Mouse (Mus musculus) gonadal fat pad, adult 2 months (tissue): ENCODE data around the gene Dyrk1a. TPM values are rescaled to one million over a fixed set of nuclear protein-coding genes. Genes with fewer than 3 reads are reported as not detected.

Source experiments
- DNase-seq: peaks from one replicate; pipeline ENCODE4 v3.0.0-alpha.2; 2012; ENCODE audit warnings: low read depth
- polyA plus RNA-seq: library from polyadenylated mRNA; depleted of rRNA; stranded (reverse); fragments of >200 nt; gene quantifications from 2 replicates; pipeline ENCODE4 v1.2.3, GENCODE M21; 2012

The Dyrk1a gene
- polyA plus RNA-seq, 1 experiment = 29.1 TPM

DNA sequence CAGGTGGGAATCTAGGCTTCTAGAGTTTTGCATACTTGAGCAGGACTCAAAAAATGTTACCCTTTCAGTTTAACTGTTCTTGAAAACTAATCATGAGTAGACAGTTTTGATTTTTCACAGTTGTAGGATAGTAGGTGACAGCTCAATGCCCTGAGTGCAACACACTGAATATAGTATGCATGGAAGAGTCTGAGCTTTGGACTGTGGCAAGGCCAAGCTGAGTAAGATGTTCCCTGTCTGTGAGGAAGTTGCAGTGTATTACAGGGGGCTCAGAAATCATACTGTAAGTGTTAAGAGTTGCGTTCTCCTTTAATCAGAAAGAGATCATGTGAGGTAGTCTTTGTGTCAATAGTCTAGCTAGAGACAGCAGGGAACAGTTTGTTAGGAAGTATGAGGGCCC, 20.4 kb downstream of the Dyrk1a start:
- DNase-seq = no peak

DNA sequence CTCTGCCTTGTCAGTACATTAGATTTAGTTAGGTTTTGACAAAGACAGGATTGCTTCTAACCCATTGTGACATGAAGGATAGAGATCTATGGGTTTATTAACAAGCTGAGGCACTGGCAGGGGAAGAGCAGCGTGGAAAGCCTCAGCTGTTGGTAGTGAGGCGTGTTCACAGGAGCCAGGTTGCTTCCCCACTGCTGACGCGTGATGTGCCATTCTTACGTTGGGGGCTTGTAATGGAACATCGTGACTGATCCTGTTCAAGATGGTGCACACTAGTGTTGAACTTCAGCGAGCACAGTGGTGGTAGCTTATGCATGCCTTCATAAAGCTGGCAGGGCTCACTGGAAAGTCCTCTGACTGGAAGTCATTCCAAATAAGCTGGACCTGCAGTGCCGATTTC, 21.2 kb downstream of the Dyrk1a start:
- no peak for DNase-seq

DNA sequence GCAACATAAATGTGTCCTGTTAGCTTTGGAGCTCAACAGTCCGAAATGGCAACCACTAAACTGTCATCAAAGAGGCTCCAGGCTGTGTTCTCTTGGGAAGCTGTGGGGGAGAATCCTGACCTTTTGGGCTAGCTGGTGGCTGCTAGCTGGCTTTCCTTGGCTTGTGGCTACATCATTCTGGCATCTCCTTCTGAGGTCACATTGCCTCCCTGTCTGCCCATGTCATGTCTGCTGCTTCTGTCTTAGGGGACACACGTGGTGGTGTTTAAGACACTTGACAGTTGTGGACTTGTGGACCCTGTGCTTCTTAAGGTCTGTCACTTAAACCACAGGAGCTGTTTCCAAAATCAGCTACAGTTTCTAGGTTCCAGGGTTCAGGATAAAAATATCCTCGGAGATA, 21.7 kb downstream of the Dyrk1a start:
- DNase-seq = no peak

DNA sequence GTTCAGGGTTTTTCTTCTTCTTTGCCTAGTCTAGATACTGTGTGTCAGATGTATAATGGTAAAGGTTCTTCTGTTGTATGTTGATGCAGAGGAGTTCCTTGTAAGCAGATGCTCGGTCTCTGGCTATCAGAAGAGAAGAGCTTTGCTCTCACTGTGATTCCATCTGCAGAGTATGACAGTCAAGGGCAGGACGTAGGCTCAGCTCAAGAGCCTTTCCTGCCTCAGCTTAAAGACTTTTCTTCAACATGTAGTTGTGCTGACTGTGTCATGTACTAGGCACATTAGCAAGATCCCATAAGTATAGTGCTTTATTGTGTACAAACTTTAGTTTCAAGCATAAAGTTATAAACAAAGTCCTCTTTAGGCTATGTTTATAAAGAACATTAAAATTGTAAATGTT, 26.8 kb downstream of the Dyrk1a start:
- DNase-seq = no peak

DNA sequence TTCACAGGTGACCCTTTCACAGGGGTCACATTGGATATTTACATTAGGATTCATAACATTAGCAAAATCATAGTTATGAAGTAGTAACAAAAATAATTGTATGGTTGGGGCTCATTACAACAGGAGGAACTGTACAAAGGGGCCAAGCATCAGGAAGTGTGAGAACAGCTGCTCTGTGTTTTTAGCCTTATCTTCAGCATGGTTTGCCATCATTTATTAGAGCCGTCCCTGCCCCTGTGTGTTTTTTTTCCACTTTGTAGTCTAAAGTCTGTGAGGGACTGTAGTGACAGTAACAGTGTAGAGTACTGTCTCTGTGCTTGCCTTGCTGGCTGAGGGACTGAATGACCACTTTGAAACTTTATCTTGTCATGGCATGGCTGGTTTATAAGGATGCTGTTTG, 27.8 kb downstream of the Dyrk1a start:
- no peak for DNase-seq

DNA sequence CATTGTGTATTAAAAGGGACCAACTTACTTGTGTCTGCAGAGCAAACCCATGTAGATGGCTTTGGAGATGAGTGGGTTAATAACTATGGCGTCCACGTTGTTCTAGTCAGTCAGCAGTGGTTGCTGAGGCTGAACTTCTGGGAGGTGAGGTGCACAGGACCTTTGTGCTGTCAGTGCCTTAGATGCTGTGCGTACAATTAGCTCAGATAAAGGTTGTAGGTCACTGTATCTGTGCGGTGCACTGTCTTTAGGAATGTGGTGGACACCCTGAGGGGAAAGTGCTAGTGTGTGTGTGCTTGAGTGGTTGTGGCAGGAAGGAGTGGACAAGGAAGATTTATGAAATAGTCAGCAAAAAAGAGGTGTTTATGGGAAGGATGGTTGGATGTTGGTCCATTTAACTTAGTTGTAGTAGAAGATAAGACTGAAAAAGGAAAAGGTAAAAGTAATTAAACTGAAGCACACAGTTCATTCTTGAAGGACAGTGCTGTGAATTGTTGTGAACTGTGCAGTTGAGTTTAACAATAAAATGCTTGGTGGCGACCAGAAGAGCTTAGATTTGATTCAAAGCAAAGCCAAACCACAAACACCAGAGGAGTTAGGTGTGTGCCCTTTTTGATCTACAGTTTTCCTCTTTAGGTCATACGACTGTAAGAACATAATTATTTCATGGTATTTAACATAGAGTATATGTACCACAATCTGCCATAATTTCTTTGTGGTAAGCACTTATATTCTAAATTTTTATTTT, 30.3 kb downstream of the Dyrk1a start:
- no peak for DNase-seq

DNA sequence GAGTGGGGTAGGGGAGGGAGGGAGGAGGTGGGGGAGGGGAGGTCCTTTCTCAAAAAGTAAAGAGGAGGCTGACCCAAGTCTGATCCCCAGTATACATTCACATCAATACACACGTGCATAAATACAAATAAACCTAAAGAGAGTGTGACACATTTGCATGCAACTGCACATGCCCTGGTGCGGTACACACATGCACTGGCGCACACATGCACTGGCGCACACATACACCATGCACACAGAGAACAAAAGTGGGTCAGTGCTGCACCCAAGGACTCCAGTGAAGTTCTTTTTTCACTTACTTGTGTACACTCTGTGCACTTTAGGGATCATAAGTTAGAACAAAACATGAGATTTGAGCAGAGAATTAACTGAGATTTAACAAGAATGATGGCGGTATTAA, 31.3 kb downstream of the Dyrk1a start:
- no peak for DNase-seq

DNA sequence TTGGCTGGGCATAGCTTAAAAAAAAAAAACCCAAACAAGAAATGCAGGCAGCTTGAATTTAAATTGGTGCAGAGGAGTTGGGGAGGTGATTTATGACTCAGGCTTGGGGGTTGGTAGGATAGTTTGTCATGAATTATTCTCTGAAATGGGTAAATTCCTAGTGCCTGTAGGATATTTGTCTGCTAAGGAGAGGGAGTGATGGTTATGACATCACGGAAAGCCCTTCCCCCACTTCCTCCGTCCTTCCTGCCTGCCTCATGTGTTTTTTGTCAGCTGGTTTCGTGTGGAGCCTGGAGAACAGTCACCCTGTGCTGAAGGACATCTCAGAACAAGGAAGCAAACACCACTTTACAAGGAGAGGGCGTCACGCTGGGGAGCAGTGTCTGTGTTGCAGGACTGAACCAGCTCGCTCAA, 31.7 kb downstream of the Dyrk1a start:
- DNase-seq = no peak

DNA sequence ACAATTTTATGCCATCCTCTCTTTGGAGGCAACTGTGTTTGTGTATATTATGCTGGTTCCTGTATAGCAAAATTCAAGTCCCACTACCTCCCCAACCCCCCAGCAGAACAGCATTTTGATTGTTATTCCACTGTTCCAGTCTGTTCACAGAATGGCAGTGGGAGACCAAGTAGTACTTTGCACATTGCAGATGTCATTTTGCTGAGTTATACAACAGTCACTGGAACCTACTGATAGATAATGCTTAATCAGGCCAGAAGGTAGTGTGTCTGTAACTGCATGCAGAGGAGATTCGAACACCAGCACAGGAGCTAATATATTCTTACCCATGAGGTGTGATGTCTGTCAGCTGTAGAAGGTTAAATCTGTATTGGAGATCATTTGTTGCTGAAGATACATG, 32.4 kb downstream of the Dyrk1a start:
- no peak for DNase-seq

DNA sequence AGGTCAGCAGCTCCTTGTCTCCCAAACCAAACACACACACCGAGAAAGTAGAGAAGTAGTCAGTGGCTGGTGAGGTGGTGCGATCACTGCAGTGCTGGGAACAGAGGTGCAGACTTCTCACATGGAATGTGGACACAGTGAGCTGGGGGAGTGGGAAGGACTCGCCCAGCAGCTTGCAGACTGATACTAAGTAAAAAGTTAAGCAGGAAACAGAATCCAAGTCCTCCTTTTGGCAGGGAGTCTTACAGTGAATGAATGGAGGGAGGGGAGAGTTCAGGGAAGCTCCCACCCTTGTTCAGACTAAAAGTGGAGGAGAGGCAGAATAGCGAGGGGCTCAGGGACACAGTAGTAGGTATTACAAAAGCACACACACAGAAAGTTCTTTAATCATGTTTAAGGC, 32.9 kb downstream of the Dyrk1a start:
- DNase-seq = no peak

DNA sequence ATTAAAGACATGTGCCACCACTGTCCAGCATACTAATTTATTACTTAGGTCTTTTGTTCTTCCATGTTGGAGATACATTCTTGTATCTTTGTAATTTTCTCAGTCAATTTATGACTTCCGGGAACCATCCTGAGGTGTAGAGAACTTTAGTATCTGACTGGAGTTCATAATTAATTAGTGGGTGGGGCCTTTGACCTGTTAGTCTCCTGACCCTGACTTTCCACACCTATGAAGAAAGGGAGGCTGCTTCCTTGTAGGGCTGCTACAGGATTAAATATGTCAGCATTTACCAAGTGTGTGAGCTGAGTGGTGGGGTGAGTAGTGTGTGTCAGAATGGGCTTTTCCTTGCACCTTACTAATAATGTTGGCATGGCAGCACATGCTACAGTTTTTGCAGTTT, 36.4 kb downstream of the Dyrk1a start:
- DNase-seq = no peak

DNA sequence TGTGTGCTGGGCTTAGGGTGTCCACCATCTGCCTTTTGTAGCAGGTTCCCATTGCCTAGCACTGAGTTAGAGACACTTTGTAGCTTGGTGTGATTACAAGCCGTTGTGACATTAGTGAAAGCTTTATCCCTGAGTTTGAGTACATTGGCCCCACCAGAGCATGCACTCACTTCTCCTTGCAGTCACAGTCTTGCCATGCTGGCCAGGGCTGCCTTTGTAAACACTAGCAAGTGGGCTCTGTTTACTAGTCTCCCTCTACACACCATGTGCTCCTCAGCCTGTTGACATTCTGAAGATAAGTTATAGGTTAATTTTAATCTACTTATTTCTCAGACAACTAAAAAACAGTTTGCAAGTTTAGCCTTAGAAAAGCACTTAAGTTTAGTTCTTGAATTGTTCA, 37.7 kb downstream of the Dyrk1a start:
- no peak for DNase-seq

DNA sequence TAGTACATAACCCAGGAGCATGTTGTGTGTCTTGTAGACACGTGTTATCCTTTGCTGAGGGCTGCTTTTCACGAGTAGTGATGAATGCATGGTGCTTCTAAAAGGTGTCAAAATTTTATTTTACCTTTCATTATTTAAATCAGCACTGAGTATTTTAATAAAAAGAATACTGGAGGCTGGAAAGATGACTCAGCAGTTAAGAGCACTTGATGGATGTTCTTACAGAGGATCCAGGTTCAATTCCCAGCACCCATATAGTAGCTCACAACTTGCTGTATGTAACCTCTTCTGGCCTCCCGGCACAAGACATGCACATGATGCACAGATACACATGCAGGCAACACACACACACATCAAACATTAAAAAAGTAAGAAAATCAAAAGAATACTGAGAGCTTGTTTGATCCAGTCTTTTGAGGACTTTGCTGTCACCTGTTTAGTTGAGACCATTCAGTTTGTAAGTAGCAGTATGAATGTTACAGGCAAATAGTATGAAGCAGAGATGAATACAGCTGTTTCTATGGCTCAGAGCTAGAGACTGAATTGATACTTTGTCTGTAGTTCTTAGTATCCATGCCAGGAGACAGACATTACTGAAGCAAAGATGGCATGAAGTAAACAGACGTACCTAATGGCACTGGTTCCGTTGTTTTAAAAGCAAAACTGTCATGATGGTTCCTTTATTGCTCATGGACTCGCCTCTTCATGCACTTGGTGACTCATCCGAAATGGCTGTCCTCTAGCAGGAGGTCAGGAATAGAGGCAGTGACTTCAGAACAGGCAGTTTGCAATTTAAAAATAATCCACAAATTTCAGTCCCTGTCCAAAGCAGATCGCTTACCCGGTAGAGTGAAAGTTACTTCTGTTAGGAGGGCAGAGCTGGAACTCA, 39.1 kb downstream of the Dyrk1a start:
- DNase-seq = no peak

DNA sequence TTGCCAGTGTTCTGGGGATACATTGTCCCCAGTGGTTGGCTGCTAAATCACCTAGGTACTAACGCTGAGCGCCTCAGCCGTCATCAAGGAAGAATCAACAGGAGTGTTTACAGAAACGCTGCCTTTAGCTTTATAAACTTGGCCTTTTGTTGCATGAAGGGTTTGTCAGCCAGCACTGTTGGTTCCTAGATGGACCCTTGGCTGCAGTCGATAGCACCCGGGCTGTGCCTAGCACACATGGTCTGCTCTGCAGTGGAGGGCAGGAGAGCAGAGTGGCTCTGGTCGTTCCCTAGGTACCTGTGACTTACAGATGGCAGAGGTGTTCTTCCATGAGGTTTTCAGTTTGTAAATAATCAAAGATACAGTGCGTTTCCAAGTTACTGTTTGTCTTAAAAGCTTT, 42.8 kb downstream of the Dyrk1a start:
- DNase-seq = no peak

DNA sequence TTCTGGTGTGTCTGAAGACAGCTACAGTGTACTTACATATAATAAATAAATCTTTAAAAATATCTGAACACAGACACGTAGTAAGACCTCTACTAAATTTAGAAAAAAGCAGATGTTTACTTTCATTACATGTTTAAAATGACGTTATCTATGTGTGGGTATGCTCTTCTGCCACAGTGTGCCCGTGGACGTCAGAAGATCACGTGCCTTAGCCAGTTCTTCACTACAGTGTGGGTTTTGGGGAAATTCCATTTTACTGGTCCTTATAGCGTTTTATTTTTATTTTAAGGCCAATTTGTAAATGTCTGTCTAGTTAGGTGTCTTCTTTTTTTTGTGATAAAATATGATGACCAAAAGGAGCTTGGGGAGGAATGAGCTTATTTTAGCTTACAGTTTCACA, 47.4 kb downstream of the Dyrk1a start:
- no peak for DNase-seq

DNA sequence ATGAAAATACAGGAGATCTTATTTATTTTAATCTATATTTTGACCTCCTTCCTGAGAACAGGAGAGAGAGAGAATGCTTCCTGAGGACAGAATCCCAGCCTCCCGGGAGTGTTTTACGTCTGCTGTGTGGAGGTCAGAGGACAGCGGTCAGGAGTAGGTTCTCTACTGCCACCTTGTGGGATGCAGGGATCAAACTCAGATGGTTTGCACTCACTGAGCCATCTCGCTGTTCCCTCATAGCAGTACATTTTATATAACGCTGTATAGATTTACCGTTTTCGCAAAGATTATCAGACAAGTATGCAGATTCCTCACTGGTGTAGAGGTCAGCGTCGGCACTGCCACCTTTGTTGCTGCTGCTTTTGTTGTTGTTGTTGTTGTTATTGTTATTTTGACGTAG, 48.7 kb downstream of the Dyrk1a start:
- DNase-seq = no peak

DNA sequence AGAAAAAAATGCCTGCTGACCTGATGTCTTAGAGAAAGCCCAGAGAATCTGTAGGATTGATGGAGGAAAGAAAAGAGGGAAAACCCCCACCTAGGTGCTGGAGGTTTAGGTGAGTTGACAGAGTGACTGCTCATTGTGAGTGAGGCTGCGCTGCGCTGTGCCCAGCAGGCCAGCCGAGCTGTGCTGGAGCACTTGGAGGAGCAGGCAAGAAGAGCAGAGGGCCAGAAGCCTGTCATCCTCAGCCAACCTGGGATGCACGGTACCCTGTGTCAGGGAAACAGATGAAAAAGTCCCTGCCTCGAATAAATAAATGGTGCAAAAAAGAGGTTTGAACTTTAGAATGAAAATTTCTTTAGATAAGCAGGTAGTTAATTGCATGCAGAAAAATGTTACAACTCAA, 49.5 kb downstream of the Dyrk1a start:
- DNase-seq = no peak

DNA sequence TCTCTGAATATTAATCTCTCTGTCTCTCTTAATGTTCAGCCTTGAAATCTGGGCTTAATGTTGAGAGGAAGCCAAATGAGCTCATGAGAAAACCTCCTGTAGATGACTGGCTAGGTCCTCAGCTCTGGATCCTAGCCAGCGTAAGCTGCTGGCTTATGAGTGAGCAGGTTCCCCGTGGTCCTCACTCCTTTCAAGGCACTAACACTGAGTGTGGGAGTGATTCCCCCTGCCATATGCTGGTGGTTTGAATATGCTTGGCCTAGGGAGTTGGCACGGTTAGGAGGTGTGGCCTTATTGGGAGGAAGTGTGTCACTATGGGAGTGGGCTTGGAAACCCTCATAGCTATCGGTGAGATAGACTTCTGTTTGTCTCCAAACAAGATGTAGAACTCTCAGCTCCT, 55.1 kb downstream of the Dyrk1a start:
- DNase-seq = no peak

DNA sequence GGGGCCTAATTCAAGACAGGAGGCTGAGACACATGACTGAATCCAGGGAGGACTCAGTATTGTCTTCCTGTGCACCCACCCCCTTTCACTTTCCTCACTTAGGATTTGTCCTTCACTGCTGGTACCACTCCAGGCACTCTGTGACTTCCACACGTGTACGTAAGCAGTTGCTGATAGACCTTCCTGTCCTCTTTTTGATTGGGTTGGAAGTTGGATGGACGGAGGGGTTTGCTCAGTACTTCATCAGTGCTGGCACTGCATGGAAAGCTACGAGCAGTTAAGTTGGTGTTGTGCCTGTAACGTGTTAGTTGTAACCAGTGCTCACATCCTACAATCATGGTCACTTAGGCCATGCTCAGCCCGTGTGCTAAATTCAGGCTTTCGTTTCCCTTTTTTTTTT, 55.8 kb downstream of the Dyrk1a start:
- no peak for DNase-seq

DNA sequence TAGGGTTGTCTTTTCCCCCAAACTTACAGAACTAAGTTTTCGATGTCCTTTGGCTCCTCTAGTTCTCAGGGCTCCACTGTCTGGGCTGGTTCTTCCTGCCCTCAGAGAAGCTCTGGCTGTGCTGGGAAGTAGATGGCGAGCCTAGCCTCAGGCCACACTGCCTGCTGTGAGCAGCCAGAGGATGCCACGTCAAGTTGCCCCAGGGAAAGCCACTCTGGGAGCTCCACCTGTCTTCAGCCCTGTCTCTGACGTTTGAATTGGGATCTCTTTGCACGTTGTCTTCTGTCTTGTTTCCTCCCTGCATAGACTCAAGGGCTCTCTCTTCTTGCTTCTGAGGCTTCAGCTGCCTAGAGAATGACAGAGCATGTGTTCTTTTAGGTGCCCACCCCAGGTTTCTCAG, 57.9 kb downstream of the Dyrk1a start:
- no peak for DNase-seq

DNA sequence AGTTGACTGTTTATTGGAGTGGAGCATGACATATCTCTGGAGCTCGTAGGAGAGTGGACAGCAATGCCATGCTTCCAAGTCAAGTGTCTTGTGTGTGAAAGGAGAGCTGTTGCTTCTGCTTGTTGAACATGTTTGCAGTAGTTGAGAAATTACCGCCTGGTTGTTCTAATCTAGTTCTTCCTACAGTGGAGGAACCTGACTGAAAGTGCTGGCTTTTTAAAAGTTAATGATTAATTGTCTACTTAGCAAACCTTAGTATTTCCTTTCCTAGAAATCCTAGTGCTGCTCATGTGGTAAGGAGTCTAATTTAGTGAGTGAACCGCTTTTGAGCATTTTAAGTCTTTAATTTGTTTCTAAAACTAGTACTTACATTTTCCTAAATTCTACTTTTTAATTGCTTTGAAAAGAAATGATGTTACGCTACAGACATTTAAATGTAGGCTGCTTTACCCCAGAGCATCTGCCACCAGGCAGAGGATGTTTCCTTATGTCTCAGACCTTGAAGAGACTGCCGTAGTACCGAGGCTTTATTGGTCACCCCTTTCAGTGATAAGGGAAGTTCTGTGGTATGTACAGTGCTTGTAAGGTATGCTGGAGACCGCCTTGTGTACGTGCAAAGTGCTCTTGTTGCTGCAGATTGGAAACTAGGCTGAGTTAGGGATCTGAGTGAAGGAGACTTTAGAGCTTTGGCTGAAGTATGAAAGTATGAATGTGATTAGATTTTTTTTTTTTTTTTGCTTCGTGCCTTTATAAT, 59.3 kb downstream of the Dyrk1a start:
- no peak for DNase-seq

DNA sequence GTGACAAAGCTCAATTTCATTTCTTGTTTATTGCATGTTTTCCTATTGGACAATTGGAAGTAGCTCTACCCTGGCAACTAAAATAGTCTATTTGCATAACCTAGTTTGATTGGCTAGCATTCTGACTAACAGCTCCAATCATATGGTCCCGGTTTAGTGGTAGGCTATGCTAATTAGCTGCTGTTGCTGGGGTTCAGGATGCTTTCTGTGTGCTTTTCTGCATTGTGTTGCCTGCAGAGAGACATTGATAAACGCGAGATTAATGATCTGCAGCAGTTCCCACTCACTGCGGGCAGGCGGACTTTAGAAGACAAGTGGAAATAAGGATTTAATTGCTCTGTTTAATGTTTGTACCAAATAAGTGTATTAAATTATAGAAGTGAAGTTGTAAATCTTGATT, 62.2 kb downstream of the Dyrk1a start:
- DNase-seq = peak; percentile 52
